Mouse (Mus musculus) activated CD4-positive, CD25-positive, alpha-beta regulatory T cell (primary cell): ENCODE measurements around the gene Brd4. TPM values are rescaled to one million over a fixed set of nuclear protein-coding genes. Genes with fewer than 3 reads are reported as not detected.

Source experiments
- polyA plus RNA-seq, 2 experiments: library from polyadenylated mRNA; unstranded; fragments of 100-300 nt; shearing (Covaris generic); gene quantifications; one replicate each; pipeline ENCODE4 v1.2.1; 2017

The Brd4 gene
- 100 to 1,000 TPM; 177 to 198 TPM for polyA plus RNA-seq

GRCm38 (mm10) chr17:32284262-32285137 is at the start of gene Brd4:
TSS of gene Brd4 (minus strand) at chr17:32284722.

GRCm38 (mm10) chr17:32320597-32321389 is 36.3 kb upstream of the Brd4 start, which contains the start of gene Akap8:
TSS of gene Akap8 (minus strand) at chr17:32321238.

GRCm38 (mm10) chr17:32188863-32189636 is 95.5 kb downstream of the Brd4 start, which contains the start of gene Ephx3:
TSS of gene Ephx3 (minus strand) at chr17:32189549.

GRCm38 (mm10) chr17:32166687-32167086 is 117.8 kb downstream of the Brd4 start, which contains the start of gene Notch3:
TSS of gene Notch3 (minus strand) at chr17:32166852.

Other genes starting within 250 kb of the Brd4 start
- gene Rrp1b, start 248.6 kb downstream of the Brd4 start, polyA plus RNA-seq: 10 to 100 TPM; 50.3 to 70.0 TPM
- under 1 TPM; 0.38 to 0.58 TPM for gene Hsf2bp, start 248.4 kb downstream of the Brd4 start, polyA plus RNA-seq
- gene Notch3, start 117.9 kb downstream of the Brd4 start, polyA plus RNA-seq: under 1 TPM in 1 of 2 experiments, not detected in 1; 0.18 TPM
- under 1 TPM in 1 of 2 experiments, not detected in 1; 0.37 TPM for gene Ephx3, start 95.2 kb downstream of the Brd4 start, polyA plus RNA-seq
- gene Akap8, start 36.5 kb upstream of the Brd4 start, polyA plus RNA-seq: 100 to 1,000 TPM; 150 to 177 TPM
- 100 to 1,000 TPM; 138 to 165 TPM for gene Akap8l, start 65.9 kb upstream of the Brd4 start, polyA plus RNA-seq
- gene Wiz, start 104.7 kb upstream of the Brd4 start, polyA plus RNA-seq: 10 to 100 TPM; 33.0 to 38.3 TPM
- 100 to 1,000 TPM; 517 to 591 TPM for gene Rasal3, start 118.9 kb upstream of the Brd4 start, polyA plus RNA-seq
- gene Pglyrp2, start 139.4 kb upstream of the Brd4 start, polyA plus RNA-seq: 100 to 1,000 TPM in 1 of 2 experiments, 10 to 100 TPM in 1; 74.2 to 123 TPM
- gene Cyp4f39, start 168.0 kb upstream of the Brd4 start, polyA plus RNA-seq: 1 to 10 TPM; 1.3 to 2.5 TPM
- gene Cyp4f17, start 221.3 kb upstream of the Brd4 start, polyA plus RNA-seq: 1 to 10 TPM; 1.6 to 3.7 TPM